Mouse (Mus musculus): Measurements from ENCODE around the gene Irak2.

GRCm38 (mm10) chr6:113668287-113669154, 30.3 kb downstream of the Irak2 start:
- TF ChIP-seq ZC3H11A (IDR thresholded peaks at IDR 0.05; ENCODE audit: low read depth, low read length) = no peak
- TF ChIP-seq CTCF (conservative IDR thresholded peaks at IDR 0.05 in 1 of 2, IDR thresholded peaks at IDR 0.05 in 1 of 2; ENCODE audit: low read depth in 2 of 2, low read length in 2 of 2) = no peak
- TF ChIP-seq POLR2A (IDR thresholded peaks at IDR 0.05; ENCODE audit: low read depth, low read length) = no peak; the same call in 1 of the 2 replicates
- TF ChIP-seq MXI1 (IDR thresholded peaks at IDR 0.05; ENCODE audit: low read depth, low read length) = peak; percentile 86
- TF ChIP-seq ZKSCAN1 (IDR thresholded peaks at IDR 0.05; ENCODE audit: borderline replicate concordance, low read depth, low read length) = no peak
- peak; percentile 97 for TF ChIP-seq MAZ (IDR thresholded peaks at IDR 0.05; ENCODE audit: low read depth, low read length)
- TF ChIP-seq TCF12 (IDR thresholded peaks at IDR 0.05; ENCODE audit: low read depth, low read length) = peak; percentile 99
- no peak for TF ChIP-seq USF1 (IDR thresholded peaks at IDR 0.05; ENCODE audit: low read depth, low read length)
- peak; percentile 77 for TF ChIP-seq JUND (conservative IDR thresholded peaks at IDR 0.05; ENCODE audit: low read depth, low read length)
- TF ChIP-seq ZNF384 (IDR thresholded peaks at IDR 0.05; ENCODE audit: low read depth, low read length) = peak; percentile 86
